Mouse (Mus musculus) olfactory bulb, adult 2 months (tissue): Measurements from ENCODE around the gene Rgs6.

Source experiments
- CTCF ChIP-seq: fragments of 200-500 bp; IDR thresholded peaks from 2 replicates; pipeline ENCODE4 v1.5.1; 2012; ENCODE audit warnings: low read depth, mild to moderate bottlenecking, low read length, moderate library complexity; ENCODE audit not compliant: insufficient read depth
- POLR2A ChIP-seq: fragments of 200-500 bp; IDR thresholded peaks from 2 replicates; pipeline ENCODE4 v1.6.1; 2012; ENCODE audit warnings: mild to moderate bottlenecking, low read depth, low read length, moderate library complexity; ENCODE audit not compliant: insufficient read depth

DNA sequence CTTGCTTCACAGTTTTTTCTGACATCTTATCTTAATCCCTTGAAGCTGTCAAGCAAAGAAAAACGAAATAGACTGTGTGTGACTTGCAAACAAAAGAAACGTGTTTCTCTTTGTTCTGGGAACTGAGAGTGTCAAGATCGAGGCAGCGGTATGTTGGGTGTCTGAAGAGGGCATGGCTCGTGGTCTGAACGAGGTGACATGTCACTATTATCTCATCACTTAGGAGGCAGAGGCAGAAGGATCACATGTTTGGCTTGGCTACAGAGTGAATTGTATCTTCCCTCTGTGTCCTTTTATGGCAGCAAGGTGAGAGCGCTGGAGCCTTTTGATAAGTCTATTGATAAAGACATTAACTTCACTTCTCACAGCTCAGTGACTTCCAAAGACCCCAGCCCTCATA, 512.8 kb downstream of the Rgs6 start:
- TF ChIP-seq POLR2A (no peak), CTCF (no peak)
